Mouse (Mus musculus) brain, embryonic 14.5 days (tissue): ENCODE measurements around the gene Apc2. TPM values are rescaled to one million over a fixed set of nuclear protein-coding genes. Genes with fewer than 3 reads are reported as not detected.
"Not testable (repeated sequence)": the region's sequence is repeated elsewhere in the genome, so short reads cannot be mapped to it uniquely, and the experiment has no call there.

ENCODE experiments used
- DNase-seq: peaks from one replicate; pipeline ENCODE4 v3.0.0-alpha.2; 2011; ENCODE audit warnings: low read depth
- CTCF ChIP-seq: fragments of 200-500 bp; IDR thresholded peaks from 2 replicates; pipeline ENCODE4 v1.5.1; 2012; ENCODE audit warnings: inconsistent platforms, mild to moderate bottlenecking, moderate library complexity, borderline replicate concordance; ENCODE audit not compliant: insufficient read depth, insufficient read length; ENCODE audit errors: extremely low read depth
- POLR2A ChIP-seq: fragments of 200-500 bp; IDR thresholded peaks from 2 replicates; pipeline ENCODE4 v1.6.1; 2012; ENCODE audit warnings: mild to moderate bottlenecking, inconsistent platforms, borderline replicate concordance; ENCODE audit not compliant: poor library complexity, insufficient read depth, insufficient read length, severe bottlenecking; ENCODE audit errors: extremely low read depth
- polyA plus RNA-seq: library from polyadenylated mRNA; depleted of rRNA; stranded (reverse); fragments of >200 nt; gene quantifications from 2 replicates; pipeline ENCODE4 v1.2.3, GENCODE M21; 2012; rRNA removed

Apc2 gene
- 189 and 292 TPM in 2 replicates for polyA plus RNA-seq

DNA sequence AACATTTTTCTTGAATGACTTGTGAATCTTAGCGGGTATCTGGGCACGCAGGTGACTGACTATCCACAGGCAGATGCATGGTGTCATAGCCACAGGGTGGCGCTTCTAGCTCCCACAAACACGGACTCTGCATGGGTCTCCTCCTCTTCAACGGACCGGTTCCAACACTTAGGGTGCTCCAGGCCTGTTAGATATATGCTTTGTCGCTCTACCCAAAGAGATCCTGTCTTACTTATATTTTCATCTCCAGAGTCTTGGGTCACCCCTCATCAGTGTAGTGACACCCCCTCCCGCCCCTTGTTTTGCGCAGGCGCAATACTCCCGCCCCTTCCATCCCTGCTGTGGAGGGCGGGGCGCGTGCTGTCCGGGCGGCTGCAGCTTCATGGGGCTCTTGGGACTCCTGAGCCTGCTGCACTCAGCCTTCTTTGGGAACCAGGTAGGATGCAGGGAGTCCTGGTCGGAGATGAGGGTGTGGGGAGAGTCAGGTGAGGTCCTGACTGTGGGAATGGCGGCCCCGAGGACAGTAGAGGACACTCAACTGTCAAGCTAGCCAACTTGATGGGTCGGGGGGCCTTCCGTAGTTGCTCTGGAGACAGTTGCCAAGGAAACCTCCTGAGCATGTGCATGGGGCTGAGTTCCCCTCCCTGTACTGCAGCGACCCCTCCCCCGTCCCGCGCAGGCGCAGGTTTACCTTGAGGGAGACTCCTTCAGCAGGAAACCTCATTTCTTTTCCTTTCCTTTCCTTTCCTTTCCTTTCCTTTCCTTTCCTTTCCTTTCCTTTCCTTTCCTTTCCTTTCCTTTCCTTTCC, at the start of gene Apc2:
Gene Apc2 (plus strand): TSS at position 360 of the 808 bp plus-strand sequence.
- peak; percentile 60 for TF ChIP-seq CTCF
- no peak for TF ChIP-seq POLR2A
- peak; percentile 97 for DNase-seq

DNA sequence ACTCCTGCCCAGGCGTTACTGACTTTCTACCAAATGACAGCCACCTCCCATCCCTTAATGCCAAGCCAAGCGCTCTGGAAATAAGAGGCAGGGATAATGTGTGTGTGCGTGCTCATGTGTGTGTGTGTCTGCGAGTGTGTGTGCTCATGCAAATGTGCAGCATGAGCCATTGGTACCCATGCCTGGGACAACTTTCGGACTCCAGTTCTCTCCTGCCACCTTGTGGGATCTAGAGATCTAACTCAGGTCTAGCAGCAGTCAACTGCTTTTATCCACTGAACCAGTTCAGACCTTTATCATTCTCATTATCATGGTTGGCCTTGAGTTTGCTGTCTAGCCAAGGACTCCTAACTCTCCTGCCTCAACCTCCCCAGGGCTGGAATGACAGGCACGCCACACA, 47.9 kb upstream of the Apc2 start:
- no peak for TF ChIP-seq POLR2A
- peak; percentile 37; the same call in 1 of the 2 replicates for TF ChIP-seq CTCF
- peak; percentile 77 for DNase-seq

DNA sequence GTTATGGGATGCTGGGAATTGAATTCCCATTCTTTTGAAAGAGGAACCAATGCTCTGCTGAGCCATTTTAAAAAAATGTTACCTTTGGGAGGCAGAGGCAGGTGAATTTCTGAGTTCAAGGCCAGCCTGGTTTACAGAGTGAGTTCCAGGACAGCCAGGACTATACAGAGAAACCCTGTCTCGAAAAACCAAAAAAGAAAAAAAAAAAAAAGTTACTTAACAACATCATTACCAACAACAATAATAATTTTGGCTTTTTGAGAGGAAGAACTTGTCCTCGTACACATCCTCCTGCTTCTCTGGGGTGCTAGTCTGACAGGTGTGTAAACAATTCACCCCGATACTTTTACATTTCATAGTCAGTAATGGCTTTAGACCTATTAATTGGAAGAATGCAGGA, 47.3 kb upstream of the Apc2 start:
- DNase-seq, result not testable (repeated sequence)

DNA sequence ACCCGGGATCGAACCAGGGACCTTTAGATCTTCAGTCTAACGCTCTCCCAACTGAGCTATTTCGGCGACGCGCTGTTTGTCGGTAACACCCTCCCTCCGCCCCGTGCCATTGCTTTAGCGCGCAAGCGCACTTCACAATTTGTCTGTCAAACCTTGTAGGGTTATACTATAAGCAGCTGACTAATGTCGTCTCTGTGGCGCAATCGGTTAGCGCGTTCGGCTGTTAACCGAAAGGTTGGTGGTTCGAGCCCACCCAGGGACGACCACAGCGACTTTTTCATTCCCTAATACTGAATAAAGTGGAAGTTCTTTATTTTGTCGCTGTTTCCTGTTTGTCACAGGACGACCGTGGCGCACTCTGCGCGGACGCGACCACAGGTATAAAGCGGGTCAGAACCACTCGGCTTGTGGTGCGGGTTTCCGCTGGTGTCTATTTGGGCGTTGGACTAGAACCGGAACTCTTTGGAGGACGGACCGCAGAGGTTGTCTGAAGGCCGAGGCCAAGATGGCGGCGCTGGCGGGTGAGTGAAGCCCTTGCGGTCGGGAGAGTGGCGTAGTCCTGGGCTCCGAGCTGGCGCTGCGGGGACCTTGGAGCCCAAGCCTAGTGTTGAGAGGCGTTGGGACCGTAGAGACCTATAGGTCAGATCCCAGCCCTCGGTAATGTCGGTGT, 46.7 kb upstream of the Apc2 start, which contains the start of gene Ndufs7:
Gene Ndufs7 (plus strand): TSS at position 151 of the 670 bp plus-strand sequence.
- TF ChIP-seq CTCF (no peak), POLR2A (peak; percentile 63; the same call in 1 of the 2 replicates)
- DNase-seq, result peak; percentile 97

DNA sequence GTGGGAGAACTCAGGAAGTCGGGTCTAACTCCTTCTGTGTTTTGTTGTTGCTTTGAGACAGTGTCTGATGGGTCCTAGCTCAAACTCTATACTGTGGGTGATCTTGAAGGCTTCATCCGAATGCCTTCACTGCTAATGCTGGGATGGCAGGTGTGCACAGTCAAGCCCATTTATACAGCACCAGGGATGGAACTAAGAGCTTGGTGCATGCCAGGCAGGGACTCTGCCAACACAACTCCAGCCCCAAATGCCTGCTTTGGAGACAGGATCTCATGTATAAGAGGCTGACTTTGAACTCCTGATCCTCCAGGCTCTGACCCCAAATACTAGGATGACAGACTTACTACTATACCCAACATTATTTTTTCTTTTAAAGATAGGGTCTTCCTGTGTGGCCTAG, 45.7 kb upstream of the Apc2 start:
- TF ChIP-seq POLR2A (no peak), CTCF (no peak)
- no peak for DNase-seq

DNA sequence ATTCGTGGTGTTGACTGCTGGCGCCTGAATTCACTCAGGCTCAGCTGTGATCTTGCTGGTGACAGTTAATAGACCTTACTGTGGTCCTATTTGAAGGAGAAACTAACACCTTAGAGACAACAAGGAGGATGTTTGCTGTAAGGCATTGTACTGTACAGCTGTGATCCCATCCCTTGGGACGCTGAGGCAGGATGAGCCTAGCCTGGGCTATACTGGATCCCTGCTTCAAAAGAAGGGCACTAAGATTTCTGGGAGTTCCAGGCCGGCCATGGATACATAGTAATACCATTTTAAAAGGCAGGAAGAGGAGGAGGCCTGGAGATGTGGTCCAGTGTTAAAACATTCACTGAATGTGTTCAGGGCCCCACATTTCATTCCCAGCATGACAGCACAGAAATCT, 45.2 kb upstream of the Apc2 start:
- no peak for DNase-seq
- TF ChIP-seq POLR2A, result no peak
- no peak for TF ChIP-seq CTCF

DNA sequence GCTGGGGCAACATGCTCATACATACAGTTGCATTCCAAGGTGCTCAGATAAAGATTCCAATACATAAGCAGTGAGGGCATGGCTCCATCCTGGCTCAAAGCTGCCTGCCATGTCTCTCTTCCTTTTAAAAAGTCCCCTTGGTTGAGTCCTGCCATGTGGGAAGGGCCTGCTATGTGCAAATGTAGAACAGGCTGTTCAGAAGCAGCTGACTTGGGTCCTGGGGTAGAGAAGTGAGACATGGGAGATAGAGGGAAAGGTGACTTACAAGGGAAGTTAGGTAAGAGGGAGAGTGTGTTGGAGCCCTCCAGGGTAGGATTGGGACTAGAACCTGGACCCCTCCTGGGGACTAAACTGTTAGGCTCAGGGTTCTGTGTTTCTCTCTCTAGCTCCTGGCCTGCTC, 43.8 kb upstream of the Apc2 start:
- TF ChIP-seq CTCF, result no peak
- TF ChIP-seq POLR2A, result no peak

DNA sequence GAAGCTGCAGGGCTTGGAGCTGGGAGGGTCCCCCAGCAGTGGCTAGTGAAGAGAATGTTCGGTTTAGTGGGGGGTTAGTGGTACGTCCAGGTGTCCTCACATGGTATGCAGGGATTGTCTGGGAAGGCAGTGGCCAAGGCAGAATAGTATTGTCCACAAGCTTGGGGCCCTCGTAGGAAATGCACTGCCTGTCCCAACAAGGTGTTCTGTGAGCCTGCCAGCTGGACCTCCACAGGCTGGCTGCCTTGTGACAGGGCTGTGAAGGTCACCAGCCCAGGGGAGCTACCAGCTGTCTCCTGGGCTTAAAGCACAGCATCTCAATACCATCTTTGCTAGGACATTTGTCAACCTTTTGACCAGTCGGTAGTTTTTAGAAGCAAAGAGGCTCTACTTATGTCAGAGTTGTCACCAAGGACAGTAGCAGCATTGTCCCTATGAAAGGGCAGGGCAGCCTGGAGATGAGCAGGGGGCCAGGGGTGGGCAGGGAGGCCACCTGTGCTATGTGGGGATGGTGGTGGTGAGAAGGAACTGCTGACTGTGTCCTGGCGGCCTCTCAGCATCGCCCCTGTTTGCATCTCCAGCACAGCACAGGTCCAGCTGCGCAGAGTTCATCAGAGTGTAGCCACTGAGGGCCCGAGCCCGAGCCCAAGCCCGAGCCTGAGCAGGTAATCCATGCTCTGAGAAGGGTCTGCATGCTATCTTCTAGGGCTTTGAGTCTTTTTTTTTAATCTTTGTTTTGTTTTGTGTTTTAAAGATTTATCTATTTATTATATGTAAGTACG, 43.1 kb upstream of the Apc2 start:
- TF ChIP-seq POLR2A, result no peak
- no peak for TF ChIP-seq CTCF
- no peak for DNase-seq

More for the DNA sequence above, 43.8 kb upstream of the Apc2 start:
- no peak for DNase-seq

DNA sequence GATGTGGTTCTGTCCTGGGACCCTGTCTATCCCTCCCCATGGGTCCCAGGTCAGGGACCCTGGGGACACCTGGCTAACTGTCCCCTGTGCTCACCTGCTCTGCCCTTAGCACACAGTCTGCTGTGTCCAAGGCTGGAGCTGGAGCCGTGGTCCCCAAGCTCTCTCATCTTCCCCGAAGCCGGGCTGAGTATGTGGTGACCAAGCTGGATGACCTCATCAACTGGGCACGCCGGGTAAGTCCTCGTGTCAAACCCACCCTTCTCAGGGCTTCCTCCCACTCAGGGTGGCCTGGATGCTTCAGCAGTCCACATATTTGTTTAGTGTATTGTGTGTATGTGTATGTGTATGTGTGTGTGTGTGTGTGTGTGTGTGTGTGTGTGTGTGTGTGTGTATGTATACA, 42.2 kb upstream of the Apc2 start:
- TF ChIP-seq POLR2A, result no peak
- no peak for TF ChIP-seq CTCF
- DNase-seq, result no peak

DNA sequence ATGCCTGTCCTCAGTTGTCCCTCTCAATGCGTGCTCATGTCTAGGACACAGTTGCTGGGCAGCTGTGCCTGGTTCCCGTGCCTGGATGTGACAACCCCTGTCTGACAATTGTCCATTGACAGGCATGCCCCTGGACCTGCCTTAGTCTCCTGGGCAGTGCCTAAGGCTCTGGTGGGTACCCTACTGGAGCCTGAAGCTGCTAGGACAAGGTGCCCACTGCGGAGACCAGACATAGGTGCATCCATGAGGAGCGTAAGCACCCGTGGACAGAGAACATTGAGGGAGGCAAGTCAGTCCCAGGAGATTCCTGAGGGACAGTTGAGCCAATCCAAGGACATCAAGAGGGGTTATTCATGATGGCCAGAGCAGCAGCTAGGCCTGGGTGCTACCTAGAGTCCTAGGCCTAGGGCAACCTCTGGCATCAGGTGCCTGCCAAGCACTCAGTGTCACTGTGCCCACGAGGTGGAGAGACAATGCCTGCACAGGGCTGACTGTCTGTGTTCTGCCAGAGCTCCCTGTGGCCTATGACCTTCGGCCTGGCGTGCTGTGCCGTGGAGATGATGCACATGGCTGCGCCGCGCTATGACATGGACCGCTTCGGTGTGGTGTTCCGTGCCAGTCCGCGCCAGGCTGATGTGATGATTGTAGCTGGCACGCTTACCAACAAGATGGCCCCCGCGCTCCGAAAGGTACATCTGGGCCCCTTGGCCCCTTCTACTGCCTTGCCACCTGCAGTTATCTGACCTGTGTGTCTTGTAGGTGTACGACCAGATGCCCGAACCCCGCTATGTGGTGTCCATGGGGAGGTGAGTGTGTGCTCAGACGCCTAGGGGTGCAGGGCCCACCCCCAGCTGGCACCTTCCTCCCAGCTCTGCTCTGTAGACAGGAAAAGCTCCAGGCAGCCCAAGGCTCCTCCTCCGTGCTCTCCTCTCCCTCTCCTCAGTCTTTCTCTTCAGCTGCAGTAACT, 41.2 kb upstream of the Apc2 start:
- DNase-seq, result no peak
- TF ChIP-seq CTCF (no peak), POLR2A (no peak)

DNA sequence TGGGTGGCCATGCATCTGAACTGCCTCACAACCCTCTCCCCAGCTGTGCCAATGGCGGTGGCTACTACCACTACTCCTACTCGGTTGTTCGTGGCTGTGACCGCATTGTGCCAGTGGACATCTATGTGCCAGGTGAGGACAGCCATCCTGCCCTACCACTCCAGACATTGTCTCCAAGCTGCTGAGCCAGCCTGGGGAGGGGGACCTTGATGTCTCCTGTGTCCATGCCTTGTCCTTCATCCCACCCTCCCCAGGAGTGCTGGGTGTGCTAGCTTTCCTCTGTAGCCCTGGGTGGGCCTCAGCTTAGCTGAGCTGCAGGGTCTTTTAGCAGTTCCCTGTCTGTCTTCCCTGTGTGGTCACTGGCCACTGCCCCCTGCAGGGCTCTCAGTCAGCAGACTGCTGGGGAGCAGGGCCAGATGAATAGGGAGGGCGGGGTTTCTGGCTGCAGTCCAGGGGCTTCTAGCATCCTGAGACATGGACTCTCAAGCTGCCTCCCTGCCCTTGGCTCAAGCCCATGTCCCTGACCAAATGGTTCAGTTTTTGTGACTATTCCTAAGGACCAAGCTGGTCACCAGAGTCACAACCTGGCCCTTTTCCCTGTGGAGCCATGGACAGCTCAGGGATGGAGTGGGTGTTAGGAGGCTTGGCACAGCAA, 39.8 kb upstream of the Apc2 start:
- TF ChIP-seq POLR2A (no peak), CTCF (no peak)
- no peak for DNase-seq
